Mouse (Mus musculus): Measurements from ENCODE around the gene Btrc. TPM values are rescaled to one million over a fixed set of nuclear protein-coding genes. Genes with fewer than 3 reads are reported as not detected.

The Btrc gene
- polyA plus RNA-seq, 1 experiment = 55.6 TPM

GRCm38 (mm10) chr19:45454391-45454790 is 90.9 kb downstream of the Btrc start:
- Histone ChIP-seq H3K27ac (ENCODE audit: control insufficient read depth, insufficient read depth, low read depth, low read length) (no peak overlapping the region), H3K27me3 (ENCODE audit: control insufficient read depth, insufficient read depth, low read length) (no peaks in the 10 kb centered on the region), H3K4me1 (ENCODE audit: control insufficient read depth, insufficient read depth, low read length) (no peaks in the 10 kb centered on the region; the same call in 1 of the 2 replicates), H3K4me3 (ENCODE audit: control insufficient read depth, low read depth, low read length) (no peak overlapping the region), H3K36me3 (ENCODE audit: control insufficient read depth, insufficient read depth, low read length) (no peaks in the 10 kb centered on the region; the same call in 1 of the 2 replicates)
- TF ChIP-seq CTCF (IDR thresholded peaks at IDR 0.05; ENCODE audit: control insufficient read depth, insufficient read depth, insufficient replicate concordance, low read depth, low read length) = no peak
- TF ChIP-seq POLR2A (IDR thresholded peaks at IDR 0.05; ENCODE audit: control insufficient read depth, low read depth, low read length) = no peak

- Histone ChIP-seq H3K27me3 (ENCODE audit: control insufficient read depth, insufficient read depth, low read length) (no peaks in the 10 kb centered on the region), H3K4me3 (ENCODE audit: control insufficient read depth, low read depth, low read length) (no peak overlapping the region), H3K4me1 (ENCODE audit: control insufficient read depth, insufficient read depth, low read length) (no peaks in the 10 kb centered on the region), H3K27ac (ENCODE audit: control insufficient read depth, insufficient read depth, low read depth, low read length) (no peak overlapping the region), H3K36me3 (ENCODE audit: control insufficient read depth, insufficient read depth, low read length) (no peaks in the 10 kb centered on the region; the same call in 1 of the 2 replicates)
- TF ChIP-seq POLR2A (IDR thresholded peaks at IDR 0.05; ENCODE audit: control insufficient read depth, low read depth, low read length) (no peak), CTCF (IDR thresholded peaks at IDR 0.05; ENCODE audit: control insufficient read depth, insufficient read depth, insufficient replicate concordance, low read depth, low read length) (no peak)
Observed at GRCm38 (mm10) chr19:45456896-45457295, 93.4 kb downstream of the Btrc start.

- no peak overlapping the region for H3K4me3 ChIP-seq (ENCODE audit: control insufficient read depth, low read depth, low read length)
- no peaks in the 10 kb centered on the region for H3K27me3 ChIP-seq (ENCODE audit: control insufficient read depth, insufficient read depth, low read length)
- TF ChIP-seq POLR2A (IDR thresholded peaks at IDR 0.05; ENCODE audit: control insufficient read depth, low read depth, low read length) = no peak
- TF ChIP-seq CTCF (IDR thresholded peaks at IDR 0.05; ENCODE audit: control insufficient read depth, insufficient read depth, insufficient replicate concordance, low read depth, low read length) = no peak
- no peaks in the 10 kb centered on the region for H3K4me1 ChIP-seq (ENCODE audit: control insufficient read depth, insufficient read depth, low read length)
- H3K36me3 ChIP-seq (ENCODE audit: control insufficient read depth, insufficient read depth, low read length) = no peaks in the 10 kb centered on the region
- H3K27ac ChIP-seq (ENCODE audit: control insufficient read depth, insufficient read depth, low read depth, low read length) = no peak overlapping the region
Observed at GRCm38 (mm10) chr19:45458702-45459101, 95.2 kb downstream of the Btrc start.

DNA sequence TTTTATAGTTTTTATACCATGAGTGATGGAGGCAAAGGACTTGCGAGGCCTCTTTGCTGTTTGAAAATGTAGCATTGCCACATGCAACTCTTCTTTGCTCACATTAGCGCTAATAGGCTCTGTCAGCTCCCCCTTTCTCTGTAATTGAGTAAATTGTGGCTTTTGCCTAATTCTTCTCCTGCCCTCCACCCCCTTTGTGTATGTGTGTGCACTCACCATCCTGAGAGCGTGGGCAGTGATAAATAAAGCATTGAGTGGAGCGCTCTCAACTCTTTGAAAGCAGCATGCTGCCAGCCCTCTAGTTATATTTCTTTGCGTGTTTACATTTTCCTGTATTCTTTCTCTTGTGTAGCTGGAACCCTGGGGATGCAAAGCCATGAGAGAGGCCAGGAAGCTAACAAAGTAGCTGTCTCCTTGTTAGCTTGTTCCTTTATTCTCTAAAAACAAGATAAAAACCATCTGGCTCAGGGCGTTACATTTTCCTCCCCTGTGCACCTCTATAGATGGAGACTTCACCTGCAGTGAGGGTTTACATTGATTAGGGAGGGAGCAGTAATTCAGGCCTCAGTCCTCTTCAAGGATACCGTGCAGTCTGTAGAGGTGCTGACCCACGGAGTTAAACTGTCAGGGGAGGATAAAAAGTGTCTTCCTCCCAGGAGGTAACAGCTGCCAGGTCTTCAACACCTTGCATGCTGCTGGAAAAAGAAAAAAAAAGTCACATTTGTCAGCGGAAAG is 96.6 kb downstream of the Btrc start:
- no peaks in the 10 kb centered on the region for H3K27me3 ChIP-seq (ENCODE audit: control insufficient read depth, insufficient read depth, low read length)

DNA sequence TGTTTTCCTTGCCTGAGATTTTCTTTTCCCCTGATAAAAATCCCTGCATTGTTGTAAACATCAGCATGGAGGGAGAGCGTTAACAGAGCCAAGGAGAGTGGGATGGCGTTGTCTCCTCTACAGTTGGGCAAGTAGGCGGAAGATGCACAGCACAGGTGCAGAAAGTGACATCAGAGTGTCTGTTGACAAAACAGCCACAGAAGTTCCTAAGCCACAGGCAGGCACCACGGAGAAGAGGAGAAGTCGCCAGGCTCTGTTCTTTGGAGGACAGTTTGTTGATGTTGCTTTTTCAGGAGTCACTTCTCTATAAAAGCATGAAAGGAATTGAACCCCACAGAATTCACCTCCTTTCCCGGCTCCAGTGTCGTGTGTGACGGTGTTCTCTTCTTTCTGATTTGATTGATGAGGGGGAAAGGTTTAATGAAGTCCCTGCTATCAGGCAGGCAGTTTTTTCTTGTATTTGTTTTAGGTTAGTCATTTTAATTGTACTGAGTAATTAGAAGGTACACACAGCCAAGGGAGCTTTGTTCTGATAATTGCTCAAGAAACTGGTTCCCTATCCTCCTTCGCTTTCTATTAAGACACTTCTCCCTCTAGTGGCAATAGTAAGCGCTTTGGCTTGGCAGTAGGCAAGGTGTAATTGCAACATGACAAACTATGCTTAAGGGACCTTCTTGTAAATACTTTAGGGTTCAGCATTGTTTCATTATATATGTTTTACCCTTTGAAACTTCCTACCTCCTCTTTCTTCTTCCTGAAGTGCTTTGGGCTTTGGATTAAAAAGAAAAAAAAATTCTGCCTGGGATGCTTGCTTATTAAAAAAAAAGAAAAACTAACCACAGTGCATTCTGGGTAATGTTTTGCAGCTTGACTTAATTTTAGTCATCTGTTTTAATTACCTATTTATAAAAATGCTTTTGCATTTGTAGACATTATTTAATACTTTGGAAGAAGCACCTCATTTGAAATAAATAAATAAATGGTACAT is 97.5 kb downstream of the Btrc start:
- H3K27ac ChIP-seq (ENCODE audit: control insufficient read depth, insufficient read depth, low read depth, low read length) = no peak overlapping the region
- no peaks in the 10 kb centered on the region for H3K4me1 ChIP-seq (ENCODE audit: control insufficient read depth, insufficient read depth, low read length)
- TF ChIP-seq CTCF (IDR thresholded peaks at IDR 0.05; ENCODE audit: control insufficient read depth, insufficient read depth, insufficient replicate concordance, low read depth, low read length) (no peak), POLR2A (IDR thresholded peaks at IDR 0.05; ENCODE audit: control insufficient read depth, low read depth, low read length) (no peak)
- H3K36me3 ChIP-seq (ENCODE audit: control insufficient read depth, insufficient read depth, low read length) = no peaks in the 10 kb centered on the region
- no peak overlapping the region for H3K4me3 ChIP-seq (ENCODE audit: control insufficient read depth, low read depth, low read length)
- no peaks in the 10 kb centered on the region for H3K27me3 ChIP-seq (ENCODE audit: control insufficient read depth, insufficient read depth, low read length)

More for the DNA sequence above, 96.6 kb downstream of the Btrc start:
- no peak overlapping the region for H3K27ac ChIP-seq (ENCODE audit: control insufficient read depth, insufficient read depth, low read depth, low read length)
- TF ChIP-seq POLR2A (IDR thresholded peaks at IDR 0.05; ENCODE audit: control insufficient read depth, low read depth, low read length) (no peak), CTCF (IDR thresholded peaks at IDR 0.05; ENCODE audit: control insufficient read depth, insufficient read depth, insufficient replicate concordance, low read depth, low read length) (no peak)
- no peaks in the 10 kb centered on the region for H3K36me3 ChIP-seq (ENCODE audit: control insufficient read depth, insufficient read depth, low read length)
- H3K4me3 ChIP-seq (ENCODE audit: control insufficient read depth, low read depth, low read length) = no peak overlapping the region
- H3K4me1 ChIP-seq (ENCODE audit: control insufficient read depth, insufficient read depth, low read length) = no peaks in the 10 kb centered on the region

- Histone ChIP-seq H3K36me3 (ENCODE audit: control insufficient read depth, insufficient read depth, low read length) (no peaks in the 10 kb centered on the region), H3K4me1 (ENCODE audit: control insufficient read depth, insufficient read depth, low read length) (no peaks in the 10 kb centered on the region), H3K27me3 (ENCODE audit: control insufficient read depth, insufficient read depth, low read length) (no peaks in the 10 kb centered on the region), H3K27ac (ENCODE audit: control insufficient read depth, insufficient read depth, low read depth, low read length) (no peak overlapping the region), H3K4me3 (ENCODE audit: control insufficient read depth, low read depth, low read length) (no peak overlapping the region)
- TF ChIP-seq POLR2A (IDR thresholded peaks at IDR 0.05; ENCODE audit: control insufficient read depth, low read depth, low read length) = no peak
- TF ChIP-seq CTCF (IDR thresholded peaks at IDR 0.05; ENCODE audit: control insufficient read depth, insufficient read depth, insufficient replicate concordance, low read depth, low read length) = peak; percentile 17; the same call in 1 of the 2 replicates
Observed at GRCm38 (mm10) chr19:45469760-45470159, 106.2 kb downstream of the Btrc start.
